Mouse (Mus musculus) stomach, adult 2 months (tissue): ENCODE measurements around the gene Osbpl10. TPM values are rescaled to one million over a fixed set of nuclear protein-coding genes. Genes with fewer than 3 reads are reported as not detected.

ENCODE experiments used
- polyA plus RNA-seq: library from polyadenylated mRNA; depleted of rRNA; stranded (reverse); fragments of >200 nt; gene quantifications from 2 replicates; pipeline ENCODE4 v1.2.3, GENCODE M21; 2012; rRNA removed

Gene Osbpl10
- 5.9 and 6.9 TPM in 2 replicates for polyA plus RNA-seq

DNA sequence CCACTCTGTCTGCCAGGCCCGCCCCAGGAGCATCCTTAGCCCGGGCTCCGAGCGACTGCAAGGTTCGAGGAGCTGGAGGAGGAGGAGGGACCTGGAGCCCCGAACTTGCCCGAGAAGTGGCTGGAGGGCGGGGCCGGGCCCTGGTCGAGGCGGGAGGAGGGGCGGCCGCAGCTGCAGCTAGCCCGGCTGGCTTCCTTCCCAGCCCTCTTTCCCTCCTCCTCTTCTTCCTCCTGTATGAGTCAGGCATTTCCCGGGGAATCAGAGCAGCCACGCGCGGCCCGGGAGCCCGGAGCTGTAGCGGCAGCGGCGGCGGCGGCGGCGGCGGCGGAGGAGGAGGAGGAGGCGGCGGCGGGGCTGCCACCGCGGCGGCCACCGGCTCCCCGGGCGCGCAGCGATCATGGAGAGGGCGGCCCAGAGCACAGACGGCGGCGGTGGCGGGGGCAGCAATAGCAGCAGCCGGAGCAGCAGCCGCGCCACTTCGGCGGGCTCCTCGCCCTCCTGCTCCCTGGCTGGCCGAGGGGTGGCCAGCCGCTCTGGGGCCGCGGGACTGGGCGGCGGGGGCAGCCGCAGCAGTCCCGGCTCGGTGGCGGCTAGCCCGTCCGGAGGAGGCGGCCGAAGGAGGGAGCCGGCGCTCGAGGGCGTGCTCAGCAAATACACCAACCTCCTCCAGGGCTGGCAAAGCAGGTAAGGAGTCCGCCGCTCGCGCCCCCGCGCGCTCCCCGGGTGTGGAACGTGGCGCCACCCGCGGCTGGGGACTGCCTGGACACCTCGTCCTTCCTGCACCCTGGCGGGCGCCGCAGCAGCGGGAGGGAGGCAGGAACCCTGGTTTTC lies at the start of gene Osbpl10:
TSS of gene Osbpl10 (plus strand) at position 289 of the 831 bp plus-strand sequence.

DNA sequence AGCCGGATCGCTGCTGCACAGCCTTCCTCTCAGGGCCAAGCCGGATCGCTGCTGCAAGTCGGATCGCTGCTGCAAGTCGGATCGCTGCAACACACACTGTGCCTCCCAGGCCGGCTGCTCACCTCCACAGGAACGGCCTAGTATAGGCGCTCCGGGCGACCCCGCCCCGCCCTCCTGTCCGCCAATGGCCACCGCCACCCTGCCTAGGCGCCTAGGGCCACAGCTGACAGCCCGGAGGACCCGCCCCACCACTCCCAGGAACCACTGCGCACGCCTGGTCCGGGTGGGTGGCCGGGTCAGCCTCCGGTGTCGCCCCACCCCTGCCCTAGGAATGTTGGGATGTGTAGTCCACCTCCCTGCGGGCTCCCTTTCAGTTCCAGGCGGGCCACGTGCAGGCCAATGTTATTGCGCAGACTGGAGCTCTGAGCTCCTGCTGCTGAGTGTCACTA lies 44.6 kb upstream of the Osbpl10 start, which contains the start of gene Gpd1l:
TSS of gene Gpd1l (minus strand) at position 265 of the 449 bp plus-strand sequence.

DNA sequence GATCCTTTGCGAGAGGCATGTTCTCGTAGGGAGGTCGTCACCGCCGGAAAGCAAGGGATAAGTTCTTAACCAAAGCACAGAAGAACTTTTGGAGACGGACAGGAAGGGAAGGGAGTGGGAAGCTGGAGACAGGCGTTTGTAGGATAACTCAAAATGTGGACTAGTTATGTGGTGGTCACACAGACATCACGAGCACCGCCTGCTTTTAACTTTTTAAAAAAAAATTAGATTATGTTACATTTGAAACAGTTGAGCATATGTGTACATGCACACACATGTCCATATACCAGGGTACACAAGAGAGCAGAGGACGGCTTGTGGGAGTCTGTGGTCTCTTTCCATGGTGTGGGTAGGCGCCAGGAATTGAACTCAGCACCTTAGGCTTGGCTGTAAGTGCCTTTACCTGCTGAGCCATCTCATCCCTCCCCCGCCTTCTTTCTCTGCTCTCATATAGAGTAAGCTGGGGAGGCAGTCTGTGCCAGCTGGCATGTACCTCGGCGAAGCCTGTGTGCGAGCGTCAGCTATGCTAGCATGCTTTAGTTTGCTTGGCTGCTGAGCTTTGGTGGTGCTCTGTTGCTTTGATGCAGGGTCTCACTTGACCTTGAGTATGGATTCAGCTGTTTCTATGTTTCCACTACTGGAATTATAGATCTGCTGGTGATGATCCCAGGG lies 4.5 kb downstream of the Osbpl10 start, which contains the start of gene Rps27rt:
TSS of gene Rps27rt (minus strand) at position 51 of the 672 bp plus-strand sequence.

Other genes starting within 250 kb of the Osbpl10 start
- 17.7 and 18.3 TPM in 2 replicates for gene Cmtm6, start 247.5 kb upstream of the Osbpl10 start, polyA plus RNA-seq
- 195 and 273 TPM in 2 replicates for gene Cmtm7, start 196.7 kb upstream of the Osbpl10 start, polyA plus RNA-seq
- 74.0 and 118 TPM in 2 replicates for gene Cmtm8, start 134.4 kb upstream of the Osbpl10 start, polyA plus RNA-seq
- gene Gpd1l, start 44.6 kb upstream of the Osbpl10 start, polyA plus RNA-seq: 17.1 and 22.4 TPM in 2 replicates
- 1.9 and 2.9 TPM in 2 replicates for gene Rps27rt, start 4.2 kb downstream of the Osbpl10 start, polyA plus RNA-seq